Mouse (Mus musculus) embryo, embryonic 10 days (tissue): ENCODE data around the gene Mier1.
"Not testable (repeated sequence)": the region's sequence is repeated elsewhere in the genome, so short reads cannot be mapped to it uniquely, and the experiment has no call there.

Experiments used
- DNase-seq: peaks from one replicate; pipeline ENCODE4 v3.0.0-alpha.2; 2015; ENCODE audit warnings: low spot score

The Mier1 gene

GRCm38 (mm10) chr4:103166198-103166597 lies 52.0 kb downstream of the Mier1 start:
- not testable (repeated sequence) for DNase-seq

GRCm38 (mm10) chr4:103171256-103171655 lies 57.1 kb downstream of the Mier1 start:
- DNase-seq: no peak

- DNase-seq: no peak
Observed at GRCm38 (mm10) chr4:103173507-103173906, 59.3 kb downstream of the Mier1 start.

- DNase-seq: no peak
Observed at GRCm38 (mm10) chr4:103174001-103174400, 59.8 kb downstream of the Mier1 start.

- DNase-seq: no peak
Observed at GRCm38 (mm10) chr4:103177681-103178080, 63.5 kb downstream of the Mier1 start.

GRCm38 (mm10) chr4:103178635-103179318 lies 64.6 kb downstream of the Mier1 start:
- DNase-seq: no peak

- DNase-seq: no peak
Observed at GRCm38 (mm10) chr4:103179581-103179980, 65.4 kb downstream of the Mier1 start.

- no peak for DNase-seq
Observed at GRCm38 (mm10) chr4:103180300-103180888, 66.2 kb downstream of the Mier1 start.

GRCm38 (mm10) chr4:103188786-103189640 lies 74.8 kb downstream of the Mier1 start:
- no peak for DNase-seq

GRCm38 (mm10) chr4:103192421-103192820 lies 78.2 kb downstream of the Mier1 start:
- no peak for DNase-seq

- DNase-seq: no peak
Observed at GRCm38 (mm10) chr4:103197401-103197800, 83.2 kb downstream of the Mier1 start.

- DNase-seq: no peak
Observed at GRCm38 (mm10) chr4:103199086-103199485, 84.9 kb downstream of the Mier1 start.

GRCm38 (mm10) chr4:103200046-103200445 lies 85.9 kb downstream of the Mier1 start:
- no peak for DNase-seq

- no peak for DNase-seq
Observed at GRCm38 (mm10) chr4:103203646-103204045, 89.5 kb downstream of the Mier1 start.

GRCm38 (mm10) chr4:103208553-103208952 lies 94.4 kb downstream of the Mier1 start:
- DNase-seq: no peak

GRCm38 (mm10) chr4:103213859-103214497 lies 99.8 kb downstream of the Mier1 start:
- peak; percentile 19 for DNase-seq

GRCm38 (mm10) chr4:103214498-103214924 lies 100.3 kb downstream of the Mier1 start:
- peak; percentile 46 for DNase-seq
